8 mouse cellular contexts compared by ENCODE assay signal in genomic region chr10:11449556-11450305, GRCm38 (mm10).
DNase-seq lines count a peak whose midpoint lies in the region; ATAC-seq lines count a peak whose summit lies in the region.

No protein-coding gene starts in this region.

- peak; percentile 51 for DNase-seq in MEL-GATA-1-ER (ENCODE audit: extremely low read depth, low read depth)
- peak; percentile 71 for DNase-seq in cerebellum, adult 11 months
- DNase-seq in layer of hippocampus, adult 8-10 months (ENCODE audit: low spot score in 2 of 2): peak; percentile 77 to 91
- peak; percentile 61 for DNase-seq in retina, adult 2 months (ENCODE audit: low read depth, low spot score)
- DNase-seq in thymus, postnatal 4 days: peak; percentile 87

- H3K36me3 ChIP-seq in forebrain, embryonic 15.5 days: no peaks in the 10 kb centered on the region
- no peaks in the 10 kb centered on the region for H3K36me3 ChIP-seq in lung, embryonic 15.5 days

- H3K4me3 ChIP-seq in forebrain, embryonic 15.5 days: no peak overlapping the region
- H3K4me3 ChIP-seq in lung, embryonic 15.5 days: no peak overlapping the region

- peak; percentile 94 for ATAC-seq in forebrain, embryonic 15.5 days (replicated peaks)
- peak; percentile 81 to 95 for ATAC-seq in hematopoietic stem cell, adult 5-6 weeks (replicated peaks in 1 of 2; ENCODE audit: insufficient read depth in 1 of 2, low FRiP score in 2 of 2, low TSS enrichment in 1 of 2, low read depth in 1 of 2, poor library complexity in 2 of 2, severe bottlenecking in 2 of 2)
- ATAC-seq in lung, embryonic 15.5 days (ENCODE audit: borderline replicate concordance, extremely low read depth, low FRiP score, low TSS enrichment): peak; percentile 74; the same call in 1 of the 2 replicates

- WGBS in forebrain, embryonic 15.5 days: 34% methylated on average over 23 of the region's 23 CpGs
- 26% methylated on average over 23 of the region's 23 CpGs for WGBS in lung, embryonic 15.5 days

- 0 out of 2 replicates have a peak overlapping the region, but pooled peaks have one; percentile 24 for H3K4me2 ChIP-seq in forebrain, embryonic 15.5 days (replicated peaks)
- peak overlapping the region; percentile 29; the same call in 1 of the 2 replicates for H3K4me2 ChIP-seq in lung, embryonic 15.5 days

- H3K9me3 ChIP-seq in forebrain, embryonic 15.5 days: no peaks in the 10 kb centered on the region
- H3K9me3 ChIP-seq in lung, embryonic 15.5 days: no peaks in the 10 kb centered on the region

- H3K4me1 ChIP-seq in forebrain, embryonic 15.5 days: peaks cover 4% of the 10 kb centered on the region; the same call in 1 of the 2 replicates
- H3K4me1 ChIP-seq in lung, embryonic 15.5 days: no peaks in the 10 kb centered on the region

- no peaks in the 10 kb centered on the region for H3K27me3 ChIP-seq in forebrain, embryonic 15.5 days
- no peaks in the 10 kb centered on the region for H3K27me3 ChIP-seq in lung, embryonic 15.5 days

- H3K27ac ChIP-seq in forebrain, embryonic 15.5 days (replicated peaks): no peak overlapping the region
- H3K27ac ChIP-seq in lung, embryonic 15.5 days: no peak overlapping the region

- H3K9ac ChIP-seq in forebrain, embryonic 15.5 days (replicated peaks): no peak overlapping the region
- no peak overlapping the region for H3K9ac ChIP-seq in lung, embryonic 15.5 days
